Mouse (Mus musculus) lung, embryonic 15.5 days (tissue): ENCODE results near the gene Mfsd4a. TPM values are rescaled to one million over a fixed set of nuclear protein-coding genes. Genes with fewer than 3 reads are reported as not detected.

Experiments
- ATAC-seq: fragments of 200-750 bp; cut with Nextera tagmentation; 2 replicates; pipeline ENCODE4 v1.8.0; 2017; ENCODE audit warnings: moderate number of reproducible peaks, borderline replicate concordance; ENCODE audit not compliant: low FRiP score, low TSS enrichment; ENCODE audit errors: extremely low read depth
- H3K27ac ChIP-seq: fragments of 300-500 bp; sonication (generic); 2 replicates; pipeline ENCODE4 v1.5.1; 2015; ENCODE audit warnings: moderate library complexity, mild to moderate bottlenecking, inconsistent platforms
- H3K27me3 ChIP-seq: fragments of 300-500 bp; sonication (generic); 2 replicates; pipeline ENCODE4 v1.6.1; 2015; ENCODE audit warnings: inconsistent platforms
- H3K36me3 ChIP-seq: fragments of 300-500 bp; sonication (generic); 2 replicates; pipeline ENCODE4 v1.6.1; 2015; ENCODE audit warnings: inconsistent platforms
- H3K4me1 ChIP-seq: fragments of 300-500 bp; sonication (generic); 2 replicates; pipeline ENCODE4 v1.6.1; 2015; ENCODE audit warnings: inconsistent platforms
- H3K4me2 ChIP-seq: fragments of 300-500 bp; sonication (generic); 2 replicates; pipeline ENCODE4 v1.6.1; 2015; ENCODE audit warnings: inconsistent platforms, mild to moderate bottlenecking, moderate library complexity
- H3K4me3 ChIP-seq: fragments of 300-500 bp; sonication (generic); 2 replicates; pipeline ENCODE4 v1.5.1; 2015; ENCODE audit warnings: mild to moderate bottlenecking, inconsistent platforms
- H3K9ac ChIP-seq: fragments of 300-500 bp; sonication (generic); 2 replicates; pipeline ENCODE4 v1.6.1; 2015; ENCODE audit warnings: inconsistent platforms
- H3K9me3 ChIP-seq: fragments of 300-500 bp; sonication (generic); 2 replicates; pipeline ENCODE4 v1.6.1; 2016; ENCODE audit warnings: inconsistent platforms
- WGBS: fragments of 180-500 bp; shearing (Covaris S2); methylation state at CpG from one replicate; pipeline ENCODE4 v1.1.7; 2015; 5-methylcytosine and 5-hydroxymethylcytosine counted together
- polyA plus RNA-seq: library from polyadenylated mRNA; unstranded; fragments of >200 nt; fragmentation: Nextera tagmentation; extraction: Ambion mirVana; gene quantifications from 2 replicates; pipeline ENCODE4 v1.2.1, GENCODE M21; 2015

The Mfsd4a gene
- polyA plus RNA-seq, 1 experiment from 2014 or later, result 16.3 TPM

- no peak overlapping the region for H3K9ac ChIP-seq
- H3K4me2 ChIP-seq, result no peak overlapping the region
- H3K4me1 ChIP-seq, result peaks cover 10% of the 10 kb centered on the region
- WGBS, result 78% methylated on average over 4 of the region's 4 CpGs
- H3K27ac ChIP-seq, result no peak overlapping the region
- H3K27me3 ChIP-seq, result no peaks in the 10 kb centered on the region
- no peak overlapping the region for H3K4me3 ChIP-seq
- ATAC-seq, result no peak
- no peaks in the 10 kb centered on the region; the same call in 1 of the 2 replicates for H3K9me3 ChIP-seq
- H3K36me3 ChIP-seq, result no peaks in the 10 kb centered on the region
Observed at GRCm38 (mm10) chr1:132001880-132002330, 66.0 kb downstream of the Mfsd4a start.

GRCm38 (mm10) chr1:132000506-132000905 is 67.4 kb downstream of the Mfsd4a start:
- no peak for ATAC-seq

GRCm38 (mm10) chr1:131995062-131995461 is 72.8 kb downstream of the Mfsd4a start:
- WGBS, result 28% methylated on average over 4 of the region's 4 CpGs
- ATAC-seq, result no peak
- Histone ChIP-seq H3K4me3 (no peak overlapping the region), H3K9ac (no peak overlapping the region), H3K4me1 (no peaks in the 10 kb centered on the region), H3K9me3 (no peaks in the 10 kb centered on the region; the same call in 1 of the 2 replicates), H3K27ac (no peak overlapping the region), H3K4me2 (no peak overlapping the region), H3K36me3 (no peaks in the 10 kb centered on the region), H3K27me3 (no peaks in the 10 kb centered on the region)

More at GRCm38 (mm10) chr1:132000506-132000905, 67.4 kb downstream of the Mfsd4a start:
- H3K4me3 ChIP-seq, result no peak overlapping the region
- H3K4me2 ChIP-seq, result no peak overlapping the region
- no peak overlapping the region for H3K27ac ChIP-seq
- no peaks in the 10 kb centered on the region; the same call in 1 of the 2 replicates for H3K9me3 ChIP-seq
- H3K9ac ChIP-seq, result no peak overlapping the region
- no peaks in the 10 kb centered on the region for H3K36me3 ChIP-seq
- no peaks in the 10 kb centered on the region for H3K27me3 ChIP-seq
- H3K4me1 ChIP-seq, result no peaks in the 10 kb centered on the region

GRCm38 (mm10) chr1:131993169-131994040 is 74.5 kb downstream of the Mfsd4a start:
- Histone ChIP-seq H3K36me3 (no peaks in the 10 kb centered on the region), H3K9me3 (no peaks in the 10 kb centered on the region), H3K27ac (no peak overlapping the region), H3K4me1 (no peaks in the 10 kb centered on the region), H3K4me3 (no peak overlapping the region), H3K4me2 (no peak overlapping the region), H3K27me3 (no peaks in the 10 kb centered on the region), H3K9ac (no peak overlapping the region)
- ATAC-seq, result no peak
- 80% methylated on average over 12 of the region's 12 CpGs for WGBS

- Histone ChIP-seq H3K4me1 (no peaks in the 10 kb centered on the region), H3K36me3 (no peaks in the 10 kb centered on the region), H3K27me3 (no peaks in the 10 kb centered on the region), H3K4me3 (no peak overlapping the region), H3K27ac (no peak overlapping the region), H3K4me2 (no peak overlapping the region), H3K9ac (no peak overlapping the region), H3K9me3 (no peaks in the 10 kb centered on the region)
- no peak for ATAC-seq
- WGBS, result 69% methylated on average over 7 of the region's 7 CpGs
Observed at GRCm38 (mm10) chr1:131992561-131993001, 75.3 kb downstream of the Mfsd4a start.

GRCm38 (mm10) chr1:131990083-131990760 is 77.6 kb downstream of the Mfsd4a start:
- H3K9ac ChIP-seq, result no peak overlapping the region
- no peaks in the 10 kb centered on the region for H3K27me3 ChIP-seq
- ATAC-seq, result no peak
- H3K36me3 ChIP-seq, result no peaks in the 10 kb centered on the region
- WGBS, result 81% methylated on average over 9 of the region's 9 CpGs
- no peak overlapping the region for H3K27ac ChIP-seq
- H3K9me3 ChIP-seq, result no peaks in the 10 kb centered on the region
- H3K4me1 ChIP-seq, result no peaks in the 10 kb centered on the region
- no peak overlapping the region for H3K4me3 ChIP-seq
- H3K4me2 ChIP-seq, result no peak overlapping the region

GRCm38 (mm10) chr1:131989476-131989875 is 78.4 kb downstream of the Mfsd4a start:
- Histone ChIP-seq H3K9me3 (no peaks in the 10 kb centered on the region), H3K4me1 (no peaks in the 10 kb centered on the region), H3K27ac (no peak overlapping the region), H3K36me3 (no peaks in the 10 kb centered on the region), H3K4me3 (no peak overlapping the region), H3K9ac (no peak overlapping the region), H3K4me2 (no peak overlapping the region), H3K27me3 (no peaks in the 10 kb centered on the region)
- no peak for ATAC-seq
- WGBS, result 77% methylated on average over 4 of the region's 4 CpGs

- no peaks in the 10 kb centered on the region for H3K27me3 ChIP-seq
- WGBS, result 60% methylated on average over 15 of the region's 15 CpGs
- no peak overlapping the region for H3K4me2 ChIP-seq
- no peak overlapping the region for H3K9ac ChIP-seq
- H3K27ac ChIP-seq, result no peak overlapping the region
- no peak overlapping the region for H3K4me3 ChIP-seq
- no peaks in the 10 kb centered on the region for H3K4me1 ChIP-seq
- no peaks in the 10 kb centered on the region for H3K36me3 ChIP-seq
- no peaks in the 10 kb centered on the region for H3K9me3 ChIP-seq
- ATAC-seq, result no peak
Observed at GRCm38 (mm10) chr1:131987432-131987831, 80.4 kb downstream of the Mfsd4a start.

- Histone ChIP-seq H3K4me1 (no peaks in the 10 kb centered on the region), H3K27me3 (no peaks in the 10 kb centered on the region), H3K27ac (no peak overlapping the region), H3K9ac (no peak overlapping the region), H3K36me3 (no peaks in the 10 kb centered on the region), H3K4me2 (no peak overlapping the region), H3K9me3 (no peaks in the 10 kb centered on the region), H3K4me3 (no peak overlapping the region)
- 55% methylated on average over 2 of the region's 2 CpGs for WGBS
- ATAC-seq, result no peak
Observed at GRCm38 (mm10) chr1:131983806-131984205, 84.1 kb downstream of the Mfsd4a start.

GRCm38 (mm10) chr1:131982907-131983306 is 85.0 kb downstream of the Mfsd4a start:
- Histone ChIP-seq H3K36me3 (no peaks in the 10 kb centered on the region), H3K4me2 (no peak overlapping the region), H3K9me3 (no peaks in the 10 kb centered on the region), H3K9ac (no peak overlapping the region), H3K27me3 (no peaks in the 10 kb centered on the region), H3K4me1 (no peaks in the 10 kb centered on the region), H3K4me3 (no peak overlapping the region), H3K27ac (no peak overlapping the region)
- ATAC-seq, result 0 out of 2 replicates have a peak, but pooled peaks have one; percentile 9
- WGBS, result 4% methylated on average over 5 of the region's 5 CpGs

- Histone ChIP-seq H3K36me3 (no peaks in the 10 kb centered on the region), H3K4me1 (no peaks in the 10 kb centered on the region), H3K27me3 (no peaks in the 10 kb centered on the region), H3K4me2 (no peak overlapping the region), H3K9me3 (no peaks in the 10 kb centered on the region), H3K27ac (no peak overlapping the region), H3K4me3 (no peak overlapping the region), H3K9ac (no peak overlapping the region)
- ATAC-seq, result peak; percentile 57
- WGBS, result 48% methylated on average over 12 of the region's 12 CpGs
Observed at GRCm38 (mm10) chr1:131981378-131982013, 86.4 kb downstream of the Mfsd4a start.
